Mouse (Mus musculus): Measurements from ENCODE around the gene Olfr191. TPM values are rescaled to one million over a fixed set of nuclear protein-coding genes. Genes with fewer than 3 reads are reported as not detected.

The Olfr191 gene
- not detected in 2 replicates for total RNA-seq (2023)

GRCm38 (mm10) chr16:59089722-59090121 lies at the start of gene Olfr191:
Gene Olfr191 (minus strand): TSS chr16:59089822.

GRCm38 (mm10) chr16:59120969-59121368 lies 31.3 kb upstream of the Olfr191 start, which contains the start of gene Olfr194:
Gene Olfr194 (minus strand): TSS chr16:59121069.

GRCm38 (mm10) chr16:59111781-59112180 lies 22.2 kb upstream of the Olfr191 start, which contains the start of gene Olfr193:
Gene Olfr193 (minus strand): TSS chr16:59111881.

GRCm38 (mm10) chr16:59077905-59078304 lies 11.7 kb downstream of the Olfr191 start, which contains the start of gene Olfr190:
Gene Olfr190 (minus strand): TSS chr16:59078005.

GRCm38 (mm10) chr16:59039710-59040109 lies 49.9 kb downstream of the Olfr191 start, which contains the start of gene Olfr187:
Gene Olfr187 (minus strand): TSS chr16:59039767.

Other genes with a start within 250 kb of the Olfr191 start
- gene Olfr177, start 215.1 kb downstream of the Olfr191 start, total RNA-seq (2023), result not detected in 2 replicates
- gene Olfr178, start 197.8 kb downstream of the Olfr191 start, total RNA-seq (2023), result not detected in 2 replicates
- not detected in 2 replicates for gene Olfr181, start 161.1 kb downstream of the Olfr191 start, total RNA-seq (2023)
- not detected in 2 replicates for gene Olfr180, start 160.4 kb downstream of the Olfr191 start, total RNA-seq (2023)
- not detected in 2 replicates for gene Olfr183, start 94.5 kb downstream of the Olfr191 start, total RNA-seq (2023)
- gene Olfr186, start 59.5 kb downstream of the Olfr191 start, total RNA-seq (2023), result not detected in 2 replicates
- gene Olfr187, start 50.1 kb downstream of the Olfr191 start, total RNA-seq (2023), result not detected in 2 replicates
- gene Olfr190, start 11.8 kb downstream of the Olfr191 start, total RNA-seq (2023), result not detected in 2 replicates
- gene Olfr193, start 22.1 kb upstream of the Olfr191 start, total RNA-seq (2023), result not detected in 2 replicates
- gene Olfr194, start 31.2 kb upstream of the Olfr191 start, total RNA-seq (2023), result not detected in 2 replicates
- not detected in 2 replicates for gene Olfr195, start 57.2 kb upstream of the Olfr191 start, total RNA-seq (2023)
- not detected in 2 replicates for gene Olfr196, start 80.6 kb upstream of the Olfr191 start, total RNA-seq (2023)
- gene Olfr198, start 113.7 kb upstream of the Olfr191 start, total RNA-seq (2023), result not detected in 2 replicates
- not detected in 2 replicates for gene Olfr199, start 129.9 kb upstream of the Olfr191 start, total RNA-seq (2023)
- not detected in 2 replicates for gene Olfr201, start 182.8 kb upstream of the Olfr191 start, total RNA-seq (2023)
- not detected in 2 replicates for gene Olfr202, start 197.0 kb upstream of the Olfr191 start, total RNA-seq (2023)
- not detected in 2 replicates for gene Olfr203, start 209.1 kb upstream of the Olfr191 start, total RNA-seq (2023)
- gene Olfr204, start 228.4 kb upstream of the Olfr191 start, total RNA-seq (2023), result not detected in 2 replicates
- not detected in 2 replicates for gene Olfr205, start 241.3 kb upstream of the Olfr191 start, total RNA-seq (2023)